In the genomic region with DNA sequence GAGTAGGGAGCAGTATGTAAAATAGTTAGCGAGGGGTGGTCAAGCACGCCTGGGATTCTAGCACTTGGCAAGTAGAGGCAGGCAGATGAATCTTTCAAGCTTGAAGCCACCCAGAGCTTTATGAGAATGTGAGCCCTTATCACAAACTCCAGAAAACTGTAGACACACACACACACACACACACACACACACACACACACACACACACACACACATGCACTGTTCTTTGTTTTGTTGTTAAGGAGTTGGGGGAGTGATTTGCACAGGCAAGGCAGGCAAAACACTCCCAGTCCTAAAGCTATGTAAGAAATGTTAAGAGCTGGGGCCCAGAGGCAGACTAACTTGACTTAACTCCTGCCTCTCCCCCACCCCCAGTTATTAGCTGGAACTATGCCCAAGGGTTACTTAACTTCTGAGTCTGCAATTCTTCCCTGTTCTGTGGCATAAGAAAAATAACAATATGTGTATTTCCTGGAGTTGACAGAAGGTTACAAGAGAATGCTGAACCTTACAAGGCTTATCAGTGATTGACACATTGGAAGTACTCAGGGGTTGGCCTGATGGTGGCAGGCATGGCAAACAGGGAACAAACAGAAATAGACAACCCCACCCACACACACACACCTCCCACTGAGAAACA, we compare ENCODE assay signal across 9 mouse cellular contexts. TPM values are rescaled to one million over a fixed set of nuclear protein-coding genes. Genes with fewer than 3 reads are reported as not detected.
A peak's percentile ranks its signal among the peaks of the same experiment; 100 is the strongest.
DNase-seq lines count a peak whose midpoint lies in the region; ATAC-seq and TF ChIP-seq lines count a peak whose summit lies in the region.
"Had no signal": no experiment of that assay in that cellular context is flagged by ENCODE, and none has a peak within 500 bp of the region (broad histone marks: within the 10 kb centered on the region; RNA-seq: fewer than 3 reads in every experiment).

No protein-coding gene starts in this region.

- no peaks in the 10 kb centered on the region for H3K27me3 ChIP-seq in heart, postnatal 0 days (ENCODE audit: control insufficient read depth, insufficient read depth, low read length)
- H3K27me3 ChIP-seq: neural tube, embryonic 12.5 days had no signal

- H3K9me3 ChIP-seq in heart, postnatal 0 days (replicated peaks; ENCODE audit: control insufficient read depth, low read length), result no peaks in the 10 kb centered on the region
- H3K9me3 ChIP-seq: neural tube, embryonic 12.5 days had no signal

- H3K4me3 ChIP-seq in heart, postnatal 0 days (ENCODE audit: low read depth, low read length), result peak overlapping the region; percentile 4; the same call in 1 of the 2 replicates
- H3K4me3 ChIP-seq: neural tube, embryonic 12.5 days had no signal

- peaks cover 72% of the 10 kb centered on the region for H3K4me1 ChIP-seq in heart, postnatal 0 days (ENCODE audit: control insufficient read depth, insufficient read depth)
- H3K4me1 ChIP-seq: neural tube, embryonic 12.5 days had no signal

- peak; percentile 74 for ATAC-seq in heart, postnatal 0 days (ENCODE audit: insufficient read depth, low read depth)
- no peak for ATAC-seq in CD4-positive, CD25-positive, alpha-beta regulatory T cell, adult 4 months

- H3K36me3 ChIP-seq in heart, postnatal 0 days (replicated peaks; ENCODE audit: control insufficient read depth, insufficient read depth, low read length), result no peaks in the 10 kb centered on the region
- H3K36me3 ChIP-seq: neural tube, embryonic 12.5 days had no signal

- 15% methylated on average over 2 of the region's 2 CpGs for WGBS in heart, postnatal 0 days

- peak; percentile 97 for TF ChIP-seq EP300 in heart, postnatal 0 days (IDR thresholded peaks at IDR 0.05; ENCODE audit: low read depth)

- no peak for TF ChIP-seq CTCF in heart, postnatal 0 days (IDR thresholded peaks at IDR 0.05; ENCODE audit: low read depth)

- peak overlapping the region; percentile 47 for H3K4me2 ChIP-seq in heart, postnatal 0 days (ENCODE audit: low read depth, low read length)
- H3K4me2 ChIP-seq: neural tube, embryonic 12.5 days had no signal

- peak overlapping the region; percentile 96 for H3K27ac ChIP-seq in heart, postnatal 0 days (ENCODE audit: low read depth)
- H3K27ac ChIP-seq: neural tube, embryonic 12.5 days had no signal

- H3K9ac ChIP-seq in heart, postnatal 0 days (replicated peaks; ENCODE audit: low read depth, low read length), result peak overlapping the region; percentile 43
- H3K9ac ChIP-seq: neural tube, embryonic 12.5 days had no signal

- peak; percentile 81 for DNase-seq in NIH3T3 (ENCODE audit: low read depth)
- DNase-seq in embryo, embryonic 11 days, result peak; percentile 37
- DNase-seq in heart, postnatal 0 days (ENCODE audit: low spot score), result peak; percentile 96
- peak; percentile 85 for DNase-seq in liver
- DNase-seq in spleen, postnatal 10 days (ENCODE audit: low spot score in 2 of 2), result peak; percentile 57 to 66
- DNase-seq in right cerebral cortex, postnatal 36 days (ENCODE audit: low spot score in 2 of 2), result no peak
- no peak for DNase-seq in retina, postnatal 1 day

RNA-seq across cellular contexts. Expression of a gene that starts 6.9 kb away (rescaled TPM):
- total RNA-seq in heart, postnatal 0 days (2014; rRNA removed; ENCODE audit: low replicate concordance), result 398 and 403 TPM in 2 replicates
- 321 and 340 TPM in 2 replicates for polyA plus RNA-seq in heart, postnatal 0 days (2015; fragmentation: Nextera tagmentation; extraction: Ambion mirVana)
- not detected for polyA plus RNA-seq in CD4-positive, CD25-positive, alpha-beta regulatory T cell, adult 4 months (2017; shearing (Covaris generic))

RNA-seq across cellular contexts. Expression of a gene that starts 53.4 kb away (rescaled TPM):
- 23.8 and 27.6 TPM in 2 replicates for total RNA-seq in heart, postnatal 0 days (2014; rRNA removed; ENCODE audit: low replicate concordance)
- 67.6 and 75.7 TPM in 2 replicates for polyA plus RNA-seq in heart, postnatal 0 days (2015; fragmentation: Nextera tagmentation; extraction: Ambion mirVana)
- 10 to 100 TPM; 68.1 to 74.0 TPM for polyA plus RNA-seq in CD4-positive, CD25-positive, alpha-beta regulatory T cell, adult 4 months (2017; shearing (Covaris generic))

Comparison
In these comparisons a context has a peak if more than half of its experiments do, and no peak if none do; other contexts are left out.
1. DNase-seq: peak in NIH3T3 (single experiment), embryo, embryonic 11 days (single experiment), heart, postnatal 0 days (single experiment), liver (single experiment) and spleen, postnatal 10 days (2 of 2); none in right cerebral cortex, postnatal 36 days (0 of 2) and retina, postnatal 1 day (single experiment).
2. RNA of a gene that starts 6.9 kb away (polyA plus RNA-seq): 321 to 340 TPM in heart, postnatal 0 days; not detected in CD4-positive, CD25-positive, alpha-beta regulatory T cell, adult 4 months; every median in the first group is over 100 times any median in the second.